Comparison of ENCODE assay signal across 26 mouse cellular contexts in the genomic region with DNA sequence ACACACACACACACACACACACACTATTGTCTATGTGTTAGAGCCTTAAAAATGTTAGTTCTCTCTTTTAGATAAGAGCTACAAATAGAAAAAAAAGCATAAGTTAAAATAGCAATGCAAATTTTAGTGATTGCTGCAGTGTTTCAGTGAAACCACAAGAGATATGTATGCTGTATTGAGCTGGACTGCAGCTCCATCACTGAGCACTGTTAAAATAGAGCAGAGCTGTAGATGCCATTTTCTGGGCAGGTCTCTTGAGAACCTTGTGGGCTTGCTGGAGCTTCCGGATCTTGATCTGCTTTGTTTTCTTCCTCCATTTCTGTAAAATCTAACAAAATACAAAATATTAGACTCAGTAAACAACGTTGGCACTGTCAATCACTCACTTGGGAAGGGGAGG. TPM values are rescaled to one million over a fixed set of nuclear protein-coding genes. Genes with fewer than 3 reads are reported as not detected.
DNase-seq lines count a peak whose midpoint lies in the region; ATAC-seq and TF ChIP-seq lines count a peak whose summit lies in the region.
"Had no signal": no experiment of that assay in that cellular context is flagged by ENCODE, and none has a peak within 500 bp of the region (broad histone marks: within the 10 kb centered on the region; RNA-seq: fewer than 3 reads in every experiment).

No protein-coding gene starts in this region.

- H3K9me3 ChIP-seq in MEL (replicated peaks; ENCODE audit: insufficient read depth, low read length): no peaks in the 10 kb centered on the region
- H3K9me3 ChIP-seq in liver, postnatal 0 days (ENCODE audit: low read length): no peaks in the 10 kb centered on the region
- H3K9me3 ChIP-seq: embryonic facial prominence, embryonic 15.5 days; forebrain, embryonic 12.5 days; heart, embryonic 15.5 days; hindbrain, embryonic 13.5 days had no signal

- H3K4me1 ChIP-seq in MEL (ENCODE audit: control insufficient read depth in 1 of 2, insufficient read depth in 2 of 2, low read length in 2 of 2): peaks cover 6 to 12% of the 10 kb centered on the region in 2 experiments; a peak in 3 of 4 replicates
- H3K4me1 ChIP-seq in liver, postnatal 0 days (ENCODE audit: insufficient read depth): peaks cover 16% of the 10 kb centered on the region; the same call in 1 of the 2 replicates
- H3K4me1 ChIP-seq: embryonic facial prominence, embryonic 15.5 days; forebrain, embryonic 12.5 days had no signal

- intact Hi-C loops in left cerebral cortex, postnatal 4 days (cut with DNase I): no loop called here

- H3K4me2 ChIP-seq in liver, postnatal 0 days (ENCODE audit: low read depth, low read length): peak overlapping the region; percentile 20; the same call in 1 of the 2 replicates
- H3K4me2 ChIP-seq: embryonic facial prominence, embryonic 15.5 days; forebrain, embryonic 12.5 days; heart, embryonic 11.5 days; heart, embryonic 15.5 days; hindbrain, embryonic 13.5 days had no signal

- H3K79me2 ChIP-seq in MEL (ENCODE audit: control insufficient read depth, insufficient read depth, low read length, poor library complexity): peaks cover 3% of the 10 kb centered on the region; the same call in 1 of the 2 replicates

- TF ChIP-seq RAD21 in MEL (IDR thresholded peaks at IDR 0.05; ENCODE audit: low read depth, low read length): no peak

- no peak for TF ChIP-seq CTCF in MEL (IDR thresholded peaks at IDR 0.05 in 2 of 3, conservative IDR thresholded peaks at IDR 0.05 in 1 of 3; ENCODE audit: control insufficient read depth in 1 of 3, insufficient read depth in 1 of 3, low read depth in 2 of 3, low read length in 3 of 3, poor library complexity in 1 of 3, severe bottlenecking in 1 of 3)
- TF ChIP-seq CTCF in liver, postnatal 0 days (IDR thresholded peaks at IDR 0.05; ENCODE audit: low read depth): no peak

- no peak for ATAC-seq in liver, postnatal 0 days
- ATAC-seq: forebrain, embryonic 16.5 days; hindbrain, postnatal 0 days had no signal

- H3K27me3 ChIP-seq in MEL (ENCODE audit: control insufficient read depth in 1 of 2, insufficient read depth in 2 of 2, low read length in 2 of 2): no peaks in the 10 kb centered on the region
- H3K27me3 ChIP-seq in liver, postnatal 0 days (ENCODE audit: insufficient read depth, low read length): no peaks in the 10 kb centered on the region
- H3K27me3 ChIP-seq: embryonic facial prominence, embryonic 15.5 days had no signal

- no peak overlapping the region for H3K9ac ChIP-seq in MEL (ENCODE audit: control insufficient read depth, low read depth, low read length, poor library complexity, severe bottlenecking)
- no peak overlapping the region for H3K9ac ChIP-seq in liver, postnatal 0 days (replicated peaks)
- H3K9ac ChIP-seq: embryonic facial prominence, embryonic 15.5 days; forebrain, embryonic 12.5 days; heart, embryonic 15.5 days; hindbrain, embryonic 13.5 days had no signal

- peaks cover 0 to 2% of the 10 kb centered on the region in 2 experiments; a peak in 3 of 4 replicates for H3K36me3 ChIP-seq in MEL (ENCODE audit: control insufficient read depth in 1 of 2, insufficient read depth in 2 of 2, low read length in 2 of 2)
- H3K36me3 ChIP-seq in liver, postnatal 0 days (replicated peaks; ENCODE audit: insufficient read depth, low read length): peaks cover 46% of the 10 kb centered on the region
- H3K36me3 ChIP-seq: embryonic facial prominence, embryonic 15.5 days; forebrain, embryonic 12.5 days; heart, embryonic 15.5 days; hindbrain, embryonic 13.5 days had no signal

- no peak overlapping the region for H3K27ac ChIP-seq in MEL (ENCODE audit: control insufficient read depth, low read depth, low read length)
- H3K27ac ChIP-seq in liver, postnatal 0 days (ENCODE audit: low read depth): no peak overlapping the region
- H3K27ac ChIP-seq: embryonic facial prominence, embryonic 15.5 days; forebrain, embryonic 12.5 days; heart, adult 2 months; heart, embryonic 15.5 days; hindbrain, embryonic 13.5 days; hindbrain, postnatal 0 days had no signal

- no peak overlapping the region for H3K4me3 ChIP-seq in MEL (ENCODE audit: control insufficient read depth in 1 of 2, insufficient read depth in 1 of 2, low read depth in 2 of 2, low read length in 2 of 2)
- no peak overlapping the region for H3K4me3 ChIP-seq in liver, postnatal 0 days (ENCODE audit: low read depth, low read length)
- H3K4me3 ChIP-seq: embryonic facial prominence, embryonic 15.5 days; forebrain, embryonic 12.5 days; heart, adult 2 months; heart, embryonic 15.5 days; hindbrain, embryonic 13.5 days had no signal

- 84% methylated on average over 2 of the region's 2 CpGs for WGBS in liver, postnatal 0 days (ENCODE audit: insufficient replicate concordance)

- DNase-seq in spleen, postnatal 36 days (ENCODE audit: low spot score in 2 of 2): peak; percentile 34 to 53
- DNase-seq in spleen, postnatal 4 days (ENCODE audit: low spot score in 2 of 2): no peak
- DNase-seq in MEL (ENCODE audit: low read depth, low spot score): no peak
- DNase-seq in liver, postnatal 0 days: no peak
- no peak for DNase-seq in urinary bladder, adult 2 months (ENCODE audit: low spot score)
- DNase-seq in left cerebral cortex, postnatal 4 days: no peak
- DNase-seq: adrenal gland, adult 2 months; adrenal gland, postnatal 25 days; cerebellum, adult 2 months; cerebellum, postnatal 10 days; embryo, embryonic 11 days; gastrocnemius, postnatal 14 days; heart, adult 2 months; heart, postnatal 14 days had no signal

- no peak for TF ChIP-seq POLR2A in MEL (IDR thresholded peaks at IDR 0.05; ENCODE audit: control insufficient read depth in 1 of 2, insufficient read depth in 1 of 2, low read depth in 1 of 2, low read length in 2 of 2, poor library complexity in 1 of 2)

- no peak for TF ChIP-seq EP300 in MEL (IDR thresholded peaks at IDR 0.05; ENCODE audit: low read depth in 1 of 2, low read length in 2 of 2)
- TF ChIP-seq EP300 in liver, postnatal 0 days (IDR thresholded peaks at IDR 0.05; ENCODE audit: low read depth): no peak

TF ChIP-seq in MEL, 35 proteins besides CTCF, POLR2A, EP300 and RAD21:
- no peak for TF ChIP-seq ELF1 (IDR thresholded peaks at IDR 0.05; ENCODE audit: low read depth, low read length)
- no peak for TF ChIP-seq GATA1 (IDR thresholded peaks at IDR 0.05; ENCODE audit: low read depth, low read length)
- no peak for TF ChIP-seq ETS1 (IDR thresholded peaks at IDR 0.05; ENCODE audit: low read depth, low read length)
- no peak for TF ChIP-seq E2F4 (IDR thresholded peaks at IDR 0.05; ENCODE audit: borderline replicate concordance, low read depth, low read length)
- no peak for TF ChIP-seq RCOR1 (IDR thresholded peaks at IDR 0.05; ENCODE audit: low read depth, low read length)
- peak; percentile 48; the same call in 1 of the 2 replicates for TF ChIP-seq MEF2A (IDR thresholded peaks at IDR 0.05; ENCODE audit: extremely low read depth, insufficient replicate concordance, low read depth, low read length, poor library complexity, severe bottlenecking)
- TF ChIP-seq UBTF (IDR thresholded peaks at IDR 0.05; ENCODE audit: borderline replicate concordance, insufficient read depth, low read depth, low read length): no peak

RNA-seq across cellular contexts. Expression of a gene that starts 5.2 kb away (rescaled TPM):
- 4.1 and 5.0 TPM in 2 replicates for total RNA-seq in MEL (2012; rRNA removed)
- polyA plus RNA-seq in MEL (2012; ENCODE audit: insufficient read depth in 1 of 2, insufficient read length in 2 of 2, low read depth in 1 of 2, low replicate concordance in 2 of 2, missing spikeins in 1 of 2): 1 to 10 TPM in 1 of 2 experiments, not detected in 1; 3.5 TPM
- 4.2 and 6.1 TPM in 2 replicates for polyA plus RNA-seq in liver, postnatal 0 days (2015; fragmentation: Nextera tagmentation; extraction: Ambion mirVana)
- polyA plus RNA-seq in urinary bladder, adult 2 months (2012; rRNA removed): 4.7 and 6.3 TPM in 2 replicates
- total RNA-seq in left cerebral cortex, postnatal 4 days (2021): 1 to 10 TPM; 3.4 to 6.3 TPM

RNA-seq across cellular contexts. Expression of a gene that starts 18.9 kb away (rescaled TPM):
- total RNA-seq in MEL (2012; rRNA removed): 7.4 and 11.8 TPM in 2 replicates
- polyA plus RNA-seq in MEL (2012; ENCODE audit: insufficient read depth in 1 of 2, insufficient read length in 2 of 2, low read depth in 1 of 2, low replicate concordance in 2 of 2, missing spikeins in 1 of 2): 10 to 100 TPM in 1 of 2 experiments, not detected in 1; 19.9 TPM
- polyA plus RNA-seq in liver, postnatal 0 days (2015; fragmentation: Nextera tagmentation; extraction: Ambion mirVana): 117 and 135 TPM in 2 replicates
- 0.06 and 0.07 TPM in 2 replicates for polyA plus RNA-seq in urinary bladder, adult 2 months (2012; rRNA removed)
- total RNA-seq in left cerebral cortex, postnatal 4 days (2021): not detected
- total RNA-seq: adrenal gland, adult 2 months; adrenal gland, postnatal 25 days; gastrocnemius, postnatal 14 days; hindbrain, postnatal 0 days had no signal
- polyA plus RNA-seq: adrenal gland, adult 2 months; C2C12; hindbrain, postnatal 0 days had no signal

RNA-seq across cellular contexts. Expression of a gene that starts 51.0 kb away (rescaled TPM):
- 0.04 TPM in 1 of 2 replicates, not detected in the other for total RNA-seq in MEL (2012; rRNA removed)
- not detected for polyA plus RNA-seq in MEL (2012; ENCODE audit: insufficient read depth in 1 of 2, insufficient read length in 2 of 2, low read depth in 1 of 2, low replicate concordance in 2 of 2, missing spikeins in 1 of 2)
- polyA plus RNA-seq in liver, postnatal 0 days (2015; fragmentation: Nextera tagmentation; extraction: Ambion mirVana): not detected in 2 replicates
- polyA plus RNA-seq in urinary bladder, adult 2 months (2012; rRNA removed): not detected in 2 replicates
- total RNA-seq in left cerebral cortex, postnatal 4 days (2021): not detected
- total RNA-seq: adrenal gland, adult 2 months; adrenal gland, postnatal 25 days; common myeloid progenitor, adult 5-6 weeks; gastrocnemius, postnatal 14 days; heart, adult 2 months; heart, postnatal 14 days; hematopoietic stem cell, adult 5-6 weeks; hindbrain, postnatal 0 days had no signal
- polyA plus RNA-seq: C2C12; cerebellum, adult 2 months; forebrain, embryonic 12.5 days; forebrain, embryonic 16.5 days; frontal cortex, adult 2 months; gonadal fat pad, adult 2 months; heart, adult 2 months; heart, embryonic 15.5 days; hindbrain, embryonic 13.5 days; hindbrain, postnatal 0 days had no signal

RNA-seq across cellular contexts. Expression of a gene that starts 56.3 kb away (rescaled TPM):
- total RNA-seq in MEL (2012; rRNA removed): 41.1 and 53.7 TPM in 2 replicates
- polyA plus RNA-seq in MEL (2012; ENCODE audit: insufficient read depth in 1 of 2, insufficient read length in 2 of 2, low read depth in 1 of 2, low replicate concordance in 2 of 2, missing spikeins in 1 of 2): 100 to 1,000 TPM in 1 of 2 experiments, not detected in 1; 547 TPM
- polyA plus RNA-seq in liver, postnatal 0 days (2015; fragmentation: Nextera tagmentation; extraction: Ambion mirVana): 184 and 188 TPM in 2 replicates
- 26.7 and 71.9 TPM in 2 replicates for polyA plus RNA-seq in urinary bladder, adult 2 months (2012; rRNA removed)
- total RNA-seq in left cerebral cortex, postnatal 4 days (2021): 10 to 100 TPM; 61.5 to 62.2 TPM

Comparison
In these comparisons a context has a peak if more than half of its experiments do, and no peak if none do; other contexts are left out.
1. DNase-seq: peak in spleen, postnatal 36 days (2 of 2); none in spleen, postnatal 4 days (0 of 2), MEL (single experiment), liver, postnatal 0 days (single experiment), urinary bladder, adult 2 months (single experiment) and left cerebral cortex, postnatal 4 days (single experiment).